Mouse (Mus musculus): ENCODE measurements around the gene Iqck. TPM values are rescaled to one million over a fixed set of nuclear protein-coding genes. Genes with fewer than 3 reads are reported as not detected.
A peak's percentile ranks its signal among the peaks of the same experiment; 100 is the strongest.

The Iqck gene
- polyA plus RNA-seq, 1 experiment from 2014 or later: 4.5 TPM

DNA sequence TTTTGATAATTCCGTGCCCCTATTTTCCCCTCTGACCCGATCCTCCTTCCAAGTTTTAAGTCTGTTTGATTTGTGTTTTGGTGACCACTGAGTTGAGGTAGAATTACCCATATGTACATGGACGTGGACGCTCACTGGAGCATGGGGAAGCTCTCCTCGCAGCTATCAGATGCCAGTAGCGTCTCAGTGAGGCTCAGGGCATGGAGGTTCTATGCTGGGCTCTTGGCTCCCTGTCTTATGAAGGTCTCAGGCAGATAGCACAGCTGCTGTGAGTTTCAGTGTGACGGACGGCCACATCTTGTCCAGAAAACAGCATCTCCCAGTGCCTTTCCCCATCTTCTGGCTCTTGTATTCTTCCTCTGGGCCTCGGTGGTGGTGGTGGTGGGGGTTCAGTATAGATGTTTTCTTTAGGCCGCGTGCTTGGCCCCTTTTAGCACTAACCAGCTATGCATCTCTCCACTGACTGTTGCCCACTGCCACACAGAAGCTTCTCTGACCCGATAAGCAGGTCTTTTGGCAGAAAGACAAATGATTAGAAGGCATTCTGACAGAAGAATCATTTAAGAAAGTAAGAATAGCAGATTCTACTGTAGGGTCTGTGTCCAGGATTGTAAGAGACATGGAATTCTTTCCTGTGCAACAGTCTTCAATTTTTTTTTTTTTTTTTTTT lies 33.5 kb upstream of the Iqck start:
- Histone ChIP-seq H3K27me3 (replicated peaks; ENCODE audit: control insufficient read depth, insufficient read depth, low read length) (no peaks in the 10 kb centered on the region), H3K9me3 (ENCODE audit: control insufficient read depth, low read length) (no peaks in the 10 kb centered on the region), H3K4me1 (replicated peaks; ENCODE audit: control insufficient read depth, insufficient read depth, low read length) (no peaks in the 10 kb centered on the region), H3K36me3 (ENCODE audit: control insufficient read depth, insufficient read depth) (no peaks in the 10 kb centered on the region; the same call in 1 of the 2 replicates), H3K9ac (replicated peaks; ENCODE audit: low read depth, low read length) (no peak overlapping the region), H3K4me3 (replicated peaks; ENCODE audit: low read length) (no peak overlapping the region), H3K4me2 (ENCODE audit: low read length) (no peak overlapping the region), H3K27ac (ENCODE audit: low read length) (no peak overlapping the region)
- 94% methylated on average over 12 of the region's 12 CpGs for WGBS
- no peak for ATAC-seq

DNA sequence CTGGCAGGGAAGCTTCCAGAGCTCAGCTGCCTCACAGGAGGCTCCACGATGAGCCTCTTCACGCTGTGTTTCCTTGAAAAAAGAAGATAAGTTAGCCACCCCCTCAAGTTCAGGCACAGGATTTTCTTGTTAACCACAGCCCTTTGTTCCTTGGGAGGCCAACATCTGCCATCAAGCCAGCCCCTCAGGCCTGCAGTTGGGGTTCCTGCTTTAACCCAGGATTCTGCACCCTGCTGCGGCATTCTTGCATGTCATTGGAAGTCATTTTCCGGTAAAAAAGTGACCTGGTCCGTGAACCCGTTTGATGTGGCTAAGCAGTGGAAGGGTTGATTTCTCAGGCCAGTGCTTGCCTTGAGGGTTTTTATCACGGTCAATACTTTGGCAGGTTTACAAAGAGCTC lies 31.1 kb upstream of the Iqck start:
- 71% methylated on average over 7 of the region's 7 CpGs for WGBS
- peaks cover 2% of the 10 kb centered on the region; the same call in 1 of the 2 replicates for H3K36me3 ChIP-seq (ENCODE audit: control insufficient read depth, insufficient read depth)
- H3K27me3 ChIP-seq (replicated peaks; ENCODE audit: control insufficient read depth, insufficient read depth, low read length): no peaks in the 10 kb centered on the region
- H3K9me3 ChIP-seq (ENCODE audit: control insufficient read depth, low read length): no peaks in the 10 kb centered on the region
- no peak for ATAC-seq
- H3K4me1 ChIP-seq (replicated peaks; ENCODE audit: control insufficient read depth, insufficient read depth, low read length): 0 out of 2 replicates have a peak, but pooled peaks cover 2% of the 10 kb centered on the region
- H3K9ac ChIP-seq (replicated peaks; ENCODE audit: low read depth, low read length): no peak overlapping the region
- H3K4me3 ChIP-seq (replicated peaks; ENCODE audit: low read length): no peak overlapping the region
- no peak overlapping the region for H3K4me2 ChIP-seq (ENCODE audit: low read length)
- no peak overlapping the region for H3K27ac ChIP-seq (ENCODE audit: low read length)

DNA sequence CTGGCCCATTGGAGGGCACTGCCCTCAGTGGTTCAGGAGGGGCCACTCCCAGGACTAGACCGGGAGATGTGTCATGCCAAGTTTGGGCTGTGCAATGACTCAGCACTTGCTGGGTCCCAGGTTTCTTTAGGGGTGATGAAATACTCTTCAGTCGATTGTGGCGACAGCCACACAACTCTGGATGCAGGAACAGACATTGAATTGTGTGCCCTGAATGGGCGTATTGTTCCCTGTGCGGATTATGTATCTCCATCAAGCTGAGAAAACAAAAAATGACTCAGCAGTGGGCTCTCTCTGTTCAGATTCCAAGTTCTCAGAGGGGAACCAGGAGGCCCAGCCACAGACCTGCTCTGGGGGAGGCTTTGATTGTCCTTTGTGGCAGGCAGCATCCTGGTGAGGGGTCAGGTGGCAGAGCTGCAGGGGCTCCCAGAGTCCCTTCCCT lies 27.6 kb upstream of the Iqck start:
- Histone ChIP-seq H3K36me3 (ENCODE audit: control insufficient read depth, insufficient read depth) (peaks cover 2% of the 10 kb centered on the region; the same call in 1 of the 2 replicates), H3K27ac (ENCODE audit: low read length) (no peak overlapping the region), H3K4me3 (replicated peaks; ENCODE audit: low read length) (no peak overlapping the region), H3K9ac (replicated peaks; ENCODE audit: low read depth, low read length) (no peak overlapping the region), H3K9me3 (ENCODE audit: control insufficient read depth, low read length) (no peaks in the 10 kb centered on the region), H3K4me2 (ENCODE audit: low read length) (no peak overlapping the region), H3K27me3 (replicated peaks; ENCODE audit: control insufficient read depth, insufficient read depth, low read length) (no peaks in the 10 kb centered on the region), H3K4me1 (replicated peaks; ENCODE audit: control insufficient read depth, insufficient read depth, low read length) (0 out of 2 replicates have a peak, but pooled peaks cover 2% of the 10 kb centered on the region)
- no peak for ATAC-seq
- WGBS: 11% methylated on average over 5 of the region's 5 CpGs

DNA sequence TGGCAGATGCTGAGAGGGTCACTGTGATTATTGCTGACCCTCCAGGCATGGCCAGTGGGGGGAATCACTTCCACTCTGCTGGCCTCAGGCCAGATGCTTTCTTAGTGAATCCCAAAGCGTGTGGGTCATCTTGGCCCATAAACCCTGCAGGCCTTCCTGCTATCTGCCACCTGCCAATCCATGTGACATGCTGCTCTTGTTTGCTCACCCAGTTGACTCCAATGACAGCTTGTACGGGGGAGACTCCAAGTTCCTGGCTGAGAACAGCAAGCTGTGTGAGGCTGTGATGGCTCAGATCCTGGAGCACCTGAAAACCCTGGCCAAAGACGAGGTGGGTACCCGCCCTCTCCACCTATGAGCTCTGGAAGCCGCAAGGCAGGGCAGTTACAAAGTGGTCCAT lies 17.7 kb upstream of the Iqck start:
- Histone ChIP-seq H3K4me2 (ENCODE audit: low read length) (no peak overlapping the region), H3K4me1 (replicated peaks; ENCODE audit: control insufficient read depth, insufficient read depth, low read length) (peaks cover 14% of the 10 kb centered on the region), H3K27me3 (replicated peaks; ENCODE audit: control insufficient read depth, insufficient read depth, low read length) (no peaks in the 10 kb centered on the region), H3K9me3 (ENCODE audit: control insufficient read depth, low read length) (no peaks in the 10 kb centered on the region), H3K36me3 (ENCODE audit: control insufficient read depth, insufficient read depth) (peaks cover 40% of the 10 kb centered on the region), H3K27ac (ENCODE audit: low read length) (no peak overlapping the region), H3K4me3 (replicated peaks; ENCODE audit: low read length) (no peak overlapping the region), H3K9ac (replicated peaks; ENCODE audit: low read depth, low read length) (no peak overlapping the region)
- ATAC-seq: no peak
- WGBS: 94% methylated on average over 5 of the region's 5 CpGs

DNA sequence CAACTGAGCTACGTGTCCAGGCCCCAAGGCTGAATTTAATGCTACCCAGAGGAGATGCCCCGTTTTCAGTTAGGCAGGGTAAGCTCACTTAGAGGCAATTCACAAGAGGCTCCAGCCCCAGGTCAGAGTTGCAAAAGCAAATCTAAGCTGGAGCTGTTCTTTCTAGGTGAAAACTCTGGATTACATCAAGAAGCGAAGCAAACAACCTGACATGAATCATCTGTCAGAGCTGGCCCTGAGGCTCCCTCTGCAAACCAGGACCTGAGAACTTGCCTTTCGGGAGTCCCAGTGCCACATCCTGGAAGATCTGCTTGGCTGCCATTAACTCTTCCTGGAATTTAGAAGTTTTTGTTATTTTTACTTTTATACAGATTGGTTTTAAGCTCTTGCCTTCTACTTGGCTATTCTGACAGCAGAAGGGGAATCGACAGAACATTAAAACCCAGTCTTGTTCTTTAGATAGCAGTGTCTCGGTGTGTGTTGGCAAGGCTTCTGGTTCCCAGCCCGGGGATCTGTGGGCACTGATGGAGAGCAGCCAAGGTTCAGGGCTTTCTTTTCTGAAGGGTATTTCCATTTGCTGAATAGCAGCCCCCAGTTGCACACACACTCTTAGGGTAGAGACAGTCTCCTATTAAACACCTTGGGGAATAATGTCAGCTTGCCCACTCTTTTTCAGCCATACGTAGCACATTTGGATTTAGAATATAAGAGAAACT lies 14.4 kb upstream of the Iqck start:
- peaks cover 14% of the 10 kb centered on the region for H3K4me1 ChIP-seq (replicated peaks; ENCODE audit: control insufficient read depth, insufficient read depth, low read length)

DNA sequence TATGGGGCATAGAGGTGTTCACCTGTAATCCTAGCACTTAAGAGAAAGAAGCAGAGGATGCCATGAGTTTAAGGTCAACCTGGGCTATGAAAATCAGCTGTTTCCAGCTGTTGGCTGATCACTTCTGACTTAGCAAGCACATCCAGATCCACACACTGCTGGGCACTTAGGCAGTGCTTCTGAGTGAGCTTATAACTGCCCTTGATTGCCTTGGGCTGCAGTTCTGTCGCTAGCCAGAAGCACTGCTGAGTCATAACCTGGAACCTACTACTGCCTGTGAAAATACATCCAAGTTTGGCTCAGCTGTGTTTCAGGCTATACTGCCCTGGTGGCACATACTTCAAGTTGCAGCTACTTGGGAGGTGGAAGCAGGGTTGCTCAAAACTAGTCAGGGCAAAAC lies 13.8 kb upstream of the Iqck start:
- H3K4me2 ChIP-seq (ENCODE audit: low read length): no peak overlapping the region
- no peaks in the 10 kb centered on the region for H3K9me3 ChIP-seq (ENCODE audit: control insufficient read depth, low read length)
- WGBS: 32% methylated on average over 1 of the region's 1 CpGs
- no peaks in the 10 kb centered on the region for H3K27me3 ChIP-seq (replicated peaks; ENCODE audit: control insufficient read depth, insufficient read depth, low read length)
- peaks cover 48% of the 10 kb centered on the region for H3K36me3 ChIP-seq (ENCODE audit: control insufficient read depth, insufficient read depth)
- H3K4me1 ChIP-seq (replicated peaks; ENCODE audit: control insufficient read depth, insufficient read depth, low read length): peaks cover 14% of the 10 kb centered on the region
- peak; percentile 42 for ATAC-seq
- no peak overlapping the region for H3K4me3 ChIP-seq (replicated peaks; ENCODE audit: low read length)
- H3K27ac ChIP-seq (ENCODE audit: low read length): no peak overlapping the region; the same call in 1 of the 2 replicates
- H3K9ac ChIP-seq (replicated peaks; ENCODE audit: low read depth, low read length): no peak overlapping the region

More for the DNA sequence above, 14.4 kb upstream of the Iqck start:
- H3K36me3 ChIP-seq (ENCODE audit: control insufficient read depth, insufficient read depth): peaks cover 49% of the 10 kb centered on the region
- H3K27ac ChIP-seq (ENCODE audit: low read length): peak overlapping the region; percentile 26
- H3K27me3 ChIP-seq (replicated peaks; ENCODE audit: control insufficient read depth, insufficient read depth, low read length): no peaks in the 10 kb centered on the region
- ATAC-seq: peak; percentile 49; the same call in 1 of the 2 replicates
- no peaks in the 10 kb centered on the region for H3K9me3 ChIP-seq (ENCODE audit: control insufficient read depth, low read length)
- H3K4me3 ChIP-seq (replicated peaks; ENCODE audit: low read length): no peak overlapping the region
- no peak overlapping the region for H3K9ac ChIP-seq (replicated peaks; ENCODE audit: low read depth, low read length)
- WGBS: 47% methylated on average over 8 of the region's 8 CpGs
- no peak overlapping the region for H3K4me2 ChIP-seq (ENCODE audit: low read length)

DNA sequence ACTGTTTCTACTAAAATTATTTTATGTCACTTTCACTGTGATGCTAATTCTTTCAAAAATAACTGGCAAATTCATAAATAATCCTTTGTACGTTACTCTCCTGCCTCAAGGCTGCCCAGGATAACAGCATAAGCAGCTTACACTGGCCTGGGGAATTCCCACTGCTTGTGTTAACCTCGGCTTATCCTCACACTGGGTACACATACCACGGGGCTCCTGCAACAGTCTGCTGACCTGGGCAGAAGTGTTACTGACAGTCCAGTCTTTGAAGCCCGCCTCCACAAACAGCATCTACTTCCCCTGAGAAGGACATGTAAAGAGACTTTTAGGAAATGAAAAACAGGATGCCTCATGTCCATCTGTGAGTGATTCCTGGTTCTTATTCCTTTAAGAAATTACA lies 12.6 kb upstream of the Iqck start:
- H3K27ac ChIP-seq (ENCODE audit: low read length): no peak overlapping the region
- WGBS: 81% methylated on average over 4 of the region's 4 CpGs
- H3K36me3 ChIP-seq (ENCODE audit: control insufficient read depth, insufficient read depth): peaks cover 49% of the 10 kb centered on the region
- peaks cover 14% of the 10 kb centered on the region for H3K4me1 ChIP-seq (replicated peaks; ENCODE audit: control insufficient read depth, insufficient read depth, low read length)
- no peak for ATAC-seq
- H3K4me3 ChIP-seq (replicated peaks; ENCODE audit: low read length): no peak overlapping the region
- no peak overlapping the region for H3K9ac ChIP-seq (replicated peaks; ENCODE audit: low read depth, low read length)
- H3K9me3 ChIP-seq (ENCODE audit: control insufficient read depth, low read length): no peaks in the 10 kb centered on the region
- H3K4me2 ChIP-seq (ENCODE audit: low read length): no peak overlapping the region
- no peaks in the 10 kb centered on the region for H3K27me3 ChIP-seq (replicated peaks; ENCODE audit: control insufficient read depth, insufficient read depth, low read length)

DNA sequence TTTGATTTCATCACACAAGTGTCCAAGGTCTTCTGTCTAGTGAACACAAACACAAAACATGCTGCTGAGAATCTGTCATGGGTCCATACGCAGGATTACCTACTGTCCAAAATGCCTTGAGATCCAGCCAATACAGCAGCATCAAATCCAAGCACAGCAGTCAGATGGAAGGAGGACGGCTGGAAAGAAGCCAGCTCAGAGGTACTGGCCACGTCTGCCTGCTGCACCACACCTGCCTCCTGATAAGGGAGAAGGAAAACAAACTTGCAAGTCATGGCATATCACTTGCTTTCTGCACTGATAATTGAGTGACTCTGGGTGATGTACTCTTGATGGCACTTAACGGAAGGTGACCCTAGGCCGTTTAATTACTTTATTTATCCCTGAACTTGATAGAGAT lies 10.4 kb upstream of the Iqck start:
- ATAC-seq: no peak
- Histone ChIP-seq H3K9ac (replicated peaks; ENCODE audit: low read depth, low read length) (no peak overlapping the region), H3K4me3 (replicated peaks; ENCODE audit: low read length) (no peak overlapping the region), H3K27me3 (replicated peaks; ENCODE audit: control insufficient read depth, insufficient read depth, low read length) (no peaks in the 10 kb centered on the region), H3K9me3 (ENCODE audit: control insufficient read depth, low read length) (no peaks in the 10 kb centered on the region), H3K36me3 (ENCODE audit: control insufficient read depth, insufficient read depth) (peaks cover 43% of the 10 kb centered on the region), H3K4me2 (ENCODE audit: low read length) (no peak overlapping the region), H3K4me1 (replicated peaks; ENCODE audit: control insufficient read depth, insufficient read depth, low read length) (peaks cover 14% of the 10 kb centered on the region), H3K27ac (ENCODE audit: low read length) (no peak overlapping the region)
- WGBS: 74% methylated on average over 5 of the region's 5 CpGs

DNA sequence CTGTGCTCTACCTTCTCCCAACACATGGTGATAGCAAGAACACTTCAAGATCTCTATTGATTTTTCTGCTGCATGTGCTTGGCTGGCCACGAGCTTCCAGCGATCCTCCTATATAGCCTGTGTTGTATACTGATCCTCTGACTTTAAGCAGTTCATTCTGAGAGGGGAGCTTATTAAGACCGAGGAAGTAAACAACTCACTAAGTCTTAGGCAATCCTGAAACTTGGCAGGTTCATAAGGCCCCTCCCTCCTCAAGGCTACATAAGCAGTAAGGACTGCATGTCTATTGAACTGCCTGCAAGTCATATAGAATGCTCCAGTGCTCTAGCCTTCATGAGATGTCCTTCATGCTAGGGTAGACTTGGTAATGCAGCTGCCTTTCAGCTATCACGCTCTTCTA lies 9.2 kb upstream of the Iqck start:
- Histone ChIP-seq H3K36me3 (ENCODE audit: control insufficient read depth, insufficient read depth) (peaks cover 41% of the 10 kb centered on the region), H3K9ac (replicated peaks; ENCODE audit: low read depth, low read length) (no peak overlapping the region), H3K4me2 (ENCODE audit: low read length) (no peak overlapping the region), H3K4me3 (replicated peaks; ENCODE audit: low read length) (no peak overlapping the region), H3K4me1 (replicated peaks; ENCODE audit: control insufficient read depth, insufficient read depth, low read length) (peaks cover 7% of the 10 kb centered on the region), H3K9me3 (ENCODE audit: control insufficient read depth, low read length) (no peaks in the 10 kb centered on the region), H3K27me3 (replicated peaks; ENCODE audit: control insufficient read depth, insufficient read depth, low read length) (no peaks in the 10 kb centered on the region), H3K27ac (ENCODE audit: low read length) (no peak overlapping the region)
- 92% methylated on average over 4 of the region's 4 CpGs for WGBS
- no peak for ATAC-seq
